Mouse (Mus musculus) ovary, postnatal 14 days (tissue): ENCODE results near the gene H2afv.

Experiments used
- DNase-seq: peaks from one replicate; pipeline ENCODE4 v3.0.0; 2022; ENCODE audit warnings: low spot score

Gene H2afv

GRCm38 (mm10) chr11:6388726-6389413 is 55.4 kb downstream of the H2afv start, which contains the start of gene Zmiz2:
Zmiz2 (plus strand) TSS chr11:6389074.
- DNase-seq, result peak; percentile 94

DNA sequence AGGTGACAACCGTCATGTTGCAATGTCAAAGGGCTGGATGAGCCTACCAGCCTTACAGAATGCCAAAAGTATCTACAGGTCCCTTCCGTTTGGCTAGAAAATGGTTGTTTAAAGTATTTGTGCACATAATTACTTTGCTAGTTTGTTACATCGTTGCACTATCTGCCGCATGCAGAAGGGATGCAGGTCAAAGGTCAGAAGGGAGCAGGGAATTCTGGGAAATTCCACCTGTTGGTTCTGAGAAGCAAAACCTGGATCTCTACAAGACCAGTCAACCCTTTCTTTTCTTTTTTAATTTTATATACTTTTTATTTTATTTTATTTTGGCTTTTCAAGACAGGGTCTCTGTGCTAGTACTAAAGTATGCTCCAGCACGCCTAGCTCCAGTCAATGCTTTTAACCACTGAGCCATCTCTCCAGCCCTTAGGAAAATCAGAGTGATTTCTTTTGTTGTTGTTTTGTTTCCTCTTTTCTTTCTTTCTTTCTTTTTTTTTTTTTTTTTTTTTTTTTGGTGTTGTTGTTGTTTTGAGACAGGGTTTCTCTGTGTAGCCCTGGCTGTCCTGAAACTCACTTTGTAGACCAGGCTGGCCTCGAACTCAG is 56.0 kb downstream of the H2afv start:
- DNase-seq, result no peak

- no peak for DNase-seq
Observed at GRCm38 (mm10) chr11:6380916-6381315, 63.3 kb downstream of the H2afv start.
